Mouse (Mus musculus) lung, embryonic 14.5 days (tissue): ENCODE data around the gene Epo. TPM values are rescaled to one million over a fixed set of nuclear protein-coding genes. Genes with fewer than 3 reads are reported as not detected.

ENCODE experiments used
- ATAC-seq: fragments of 200-750 bp; cut with Nextera tagmentation; 2 replicates; pipeline ENCODE4 v1.8.0; 2017; ENCODE audit warnings: mild to moderate bottlenecking, moderate TSS enrichment, moderate library complexity; ENCODE audit not compliant: insufficient read depth
- DNase-seq: peaks from one replicate; pipeline ENCODE4 v3.0.0-alpha.2; 2015
- H3K27ac ChIP-seq: fragments of 300-500 bp; sonication (generic); 2 replicates; pipeline ENCODE4 v1.5.1; 2014; ENCODE audit warnings: low read depth, mild to moderate bottlenecking, moderate library complexity
- H3K27me3 ChIP-seq: fragments of 300-500 bp; sonication (generic); 2 replicates; pipeline ENCODE4 v1.6.1; 2014; ENCODE audit warnings: low read length, control low read depth; ENCODE audit not compliant: insufficient read depth
- H3K36me3 ChIP-seq: fragments of 300-500 bp; sonication (generic); 2 replicates; pipeline ENCODE4 v1.6.1; 2014; ENCODE audit warnings: control low read depth; ENCODE audit not compliant: insufficient read depth
- H3K4me1 ChIP-seq: fragments of 300-500 bp; sonication (generic); 2 replicates; pipeline ENCODE4 v1.6.1; 2014; ENCODE audit warnings: antibody characterized with exemption, control low read depth; ENCODE audit not compliant: insufficient read depth
- H3K4me2 ChIP-seq: fragments of 300-500 bp; sonication (generic); 2 replicates; pipeline ENCODE4 v1.6.1; 2014; ENCODE audit warnings: mild to moderate bottlenecking
- H3K4me3 ChIP-seq: fragments of 300-500 bp; sonication (generic); 2 replicates; pipeline ENCODE4 v1.5.1; 2014; ENCODE audit warnings: low read depth, low read length
- H3K9ac ChIP-seq: fragments of 300-500 bp; sonication (generic); 2 replicates; pipeline ENCODE4 v1.6.1; 2014
- H3K9me3 ChIP-seq: fragments of 300-500 bp; sonication (generic); 2 replicates; pipeline ENCODE4 v1.6.1; 2016; ENCODE audit warnings: low read depth, low read length, control low read depth
- CTCF ChIP-seq: IDR thresholded peaks from 2 replicates; pipeline ENCODE4 v1.5.1; 2016; ENCODE audit warnings: antibody characterized with exemption, low read depth
- WGBS: fragments of 180-500 bp; shearing (Covaris S2); extraction: QIAGEN DNeasy Blood & Tissue Kit; methylation state at CpG from one replicate; pipeline ENCODE4 v1.1.7; 2014; 5-methylcytosine and 5-hydroxymethylcytosine counted together
- polyA plus RNA-seq: library from polyadenylated mRNA; unstranded; fragments of >200 nt; fragmentation: Nextera tagmentation; extraction: Ambion mirVana; gene quantifications from 2 replicates; pipeline ENCODE4 v1.2.1, GENCODE M21; 2014

Gene Epo
- polyA plus RNA-seq, 1 experiment from 2014 or later, result 0.37 TPM

DNA sequence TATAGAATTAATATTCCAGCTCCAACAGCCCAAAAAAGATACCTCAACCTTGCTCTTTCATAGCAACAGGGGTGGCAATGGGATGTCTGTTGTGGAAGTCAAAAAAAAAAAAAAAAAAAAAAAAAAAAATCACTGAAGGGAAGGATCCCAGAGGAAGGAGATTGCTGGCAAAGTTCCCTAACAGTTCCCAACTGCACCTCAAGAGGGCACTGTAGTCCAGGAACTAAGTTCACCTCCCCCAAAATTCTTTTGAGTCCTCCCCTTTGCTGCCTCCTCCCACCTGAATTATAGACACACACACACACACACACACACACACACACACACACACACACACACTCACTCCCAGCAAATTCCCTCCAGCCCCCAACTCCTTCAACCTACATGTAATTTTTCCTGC is 51.9 kb downstream of the Epo start:
- ATAC-seq (no peak), DNase-seq (peak; percentile 96)
- Histone ChIP-seq H3K9ac (no peak overlapping the region), H3K9me3 (no peaks in the 10 kb centered on the region), H3K27ac (no peak overlapping the region), H3K27me3 (peaks cover 17% of the 10 kb centered on the region), H3K4me2 (no peak overlapping the region), H3K36me3 (no peaks in the 10 kb centered on the region), H3K4me1 (no peaks in the 10 kb centered on the region), H3K4me3 (no peak overlapping the region)
- peak; percentile 79 for TF ChIP-seq CTCF

DNA sequence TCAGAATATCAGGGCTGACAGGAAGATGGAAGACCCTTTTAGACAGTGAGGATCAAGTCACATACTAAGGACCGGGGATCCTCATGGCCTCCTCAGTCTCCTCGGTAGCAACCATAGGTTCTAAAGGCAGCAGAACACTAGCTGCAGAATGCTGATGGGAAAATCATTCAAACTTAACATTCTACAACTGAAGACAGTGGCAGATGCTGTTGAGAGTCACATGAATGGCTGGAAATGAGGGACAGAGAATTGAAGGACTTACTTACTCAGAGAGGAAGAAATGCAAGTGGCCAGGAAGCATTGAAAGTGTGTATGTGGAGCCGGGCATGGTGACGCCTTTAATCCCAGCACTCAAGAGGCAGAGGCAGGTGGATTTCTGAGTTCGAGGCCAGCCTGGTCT is 56.1 kb downstream of the Epo start, which contains the start of gene Zan:
TSS of gene Zan (minus strand) at position 101 of the 400 bp plus-strand sequence.
- no peaks in the 10 kb centered on the region for H3K9me3 ChIP-seq
- no peak within 1 kb of the TSS for H3K9ac ChIP-seq
- ATAC-seq (no peak), DNase-seq (no peak)
- no peak within 1 kb of the TSS for H3K4me3 ChIP-seq
- H3K4me2 ChIP-seq, result no peak within 1 kb of the TSS
- no peaks in the 10 kb centered on the region for H3K27me3 ChIP-seq
- H3K4me1 ChIP-seq, result no peaks in the 10 kb centered on the region; the same call in 1 of the 2 replicates
- H3K27ac ChIP-seq, result no peak within 1 kb of the TSS
- H3K36me3 ChIP-seq, result no peaks in the 10 kb centered on the region
- no peak for TF ChIP-seq CTCF
- WGBS, result 70% methylated on average over 5 of the region's 5 CpGs

DNA sequence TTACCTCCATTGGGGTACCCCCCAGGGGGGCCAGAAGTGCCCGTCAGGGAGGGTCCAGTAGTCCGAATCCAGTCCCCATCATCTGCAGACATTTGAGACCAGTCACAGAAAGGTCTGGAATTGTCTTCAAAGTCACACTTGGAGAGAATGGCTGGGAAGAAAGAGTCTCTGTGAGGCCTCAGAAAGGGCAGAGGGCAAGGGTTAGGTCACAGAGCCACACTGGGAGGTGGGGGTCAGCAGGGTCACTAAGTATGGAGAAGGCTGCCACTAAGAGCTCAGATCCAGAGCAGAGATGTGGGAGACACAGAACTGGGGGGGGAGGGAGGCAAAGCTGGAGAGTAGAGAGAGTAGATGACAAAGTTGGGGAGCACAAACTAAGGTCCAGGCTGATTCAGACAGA is 58.7 kb downstream of the Epo start:
- ATAC-seq (no peak), DNase-seq (no peak)
- Histone ChIP-seq H3K4me1 (no peaks in the 10 kb centered on the region; the same call in 1 of the 2 replicates), H3K9ac (no peak overlapping the region), H3K4me2 (no peak overlapping the region), H3K4me3 (no peak overlapping the region), H3K9me3 (no peaks in the 10 kb centered on the region), H3K36me3 (no peaks in the 10 kb centered on the region), H3K27me3 (no peaks in the 10 kb centered on the region), H3K27ac (no peak overlapping the region)
- 46% methylated on average over 2 of the region's 2 CpGs for WGBS
- no peak for TF ChIP-seq CTCF

DNA sequence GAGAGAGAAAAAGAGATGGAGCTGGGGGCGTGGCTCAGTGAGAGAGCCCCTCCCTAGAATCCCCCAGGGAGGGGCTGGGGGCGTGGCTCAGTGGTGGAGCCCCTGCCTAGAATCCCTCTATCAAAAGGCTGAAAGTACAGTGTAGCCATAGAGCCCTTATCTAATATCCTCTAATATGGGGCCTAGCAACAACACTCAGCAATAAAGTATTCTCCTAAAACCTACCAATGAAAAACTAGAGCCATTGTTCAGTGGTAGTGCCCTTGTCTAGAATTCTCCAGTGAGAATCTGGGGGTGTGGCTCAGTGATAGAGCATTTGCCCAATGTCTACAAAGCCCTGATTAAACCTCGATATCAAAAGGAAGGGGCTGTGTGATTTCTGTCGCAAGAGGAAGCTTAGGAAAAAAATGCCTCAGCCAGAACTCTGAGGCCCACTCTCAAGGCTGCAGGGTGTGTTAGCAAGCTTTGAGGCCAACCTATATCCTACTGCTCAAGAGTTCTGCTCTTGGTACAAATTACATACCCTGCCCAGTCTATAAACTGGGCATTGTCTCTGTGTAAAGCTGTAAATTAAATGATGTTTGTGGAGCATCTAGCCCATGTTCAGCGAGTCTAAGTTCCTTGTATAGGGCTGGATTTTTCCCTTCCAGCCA is 60.7 kb downstream of the Epo start:
- DNase-seq, result peak; percentile 28
- Histone ChIP-seq H3K9me3 (no peaks in the 10 kb centered on the region), H3K36me3 (no peaks in the 10 kb centered on the region), H3K4me1 (no peaks in the 10 kb centered on the region; the same call in 1 of the 2 replicates), H3K4me2 (no peak overlapping the region), H3K9ac (no peak overlapping the region), H3K27me3 (no peaks in the 10 kb centered on the region), H3K27ac (peak overlapping the region; percentile 14; the same call in 1 of the 2 replicates), H3K4me3 (no peak overlapping the region)
- TF ChIP-seq CTCF, result no peak
- peak; percentile 62; the same call in 1 of the 2 replicates for ATAC-seq
- WGBS, result 43% methylated on average over 5 of the region's 5 CpGs

DNA sequence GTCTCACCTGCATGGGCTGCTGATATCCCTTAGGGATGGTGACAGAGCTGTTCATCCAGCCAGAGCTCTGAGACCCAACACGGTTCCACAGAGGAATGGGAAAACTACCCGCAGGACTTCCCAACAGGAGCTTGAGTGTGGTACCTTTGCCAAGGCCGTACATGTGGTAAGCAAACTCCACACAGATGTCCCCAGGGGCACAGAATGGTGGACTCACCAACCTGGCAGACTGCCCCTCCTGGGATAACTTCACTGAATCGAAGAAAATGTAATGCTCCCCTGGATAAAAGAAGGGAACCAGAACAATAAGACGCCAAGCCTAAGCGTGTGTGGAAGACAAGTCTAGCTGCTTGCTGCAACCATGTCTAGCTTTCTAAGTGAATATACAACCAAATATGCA is 66.1 kb downstream of the Epo start:
- Histone ChIP-seq H3K4me1 (no peaks in the 10 kb centered on the region), H3K36me3 (no peaks in the 10 kb centered on the region)
- 90% methylated on average over 6 of the region's 6 CpGs for WGBS

DNA sequence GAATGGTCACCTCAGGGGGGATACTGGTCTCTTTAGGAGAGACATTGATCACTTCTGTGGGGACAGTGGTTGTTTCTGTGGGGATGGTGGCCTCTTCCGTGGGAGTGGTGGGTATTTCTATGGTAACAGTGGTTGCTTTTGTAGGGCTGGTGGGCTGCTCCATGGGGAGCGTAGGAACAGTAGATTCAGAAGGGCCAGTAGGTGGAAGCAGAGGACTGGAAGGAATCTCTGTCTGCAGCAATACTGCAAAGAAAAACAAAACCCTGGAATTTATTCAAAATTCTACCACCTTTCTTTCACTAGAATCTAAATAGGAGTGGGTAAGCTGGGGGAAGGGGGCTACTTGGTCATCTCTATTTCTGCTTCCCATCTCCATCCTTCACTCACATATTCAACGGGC is 68.0 kb downstream of the Epo start:
- Histone ChIP-seq H3K4me3 (no peak overlapping the region), H3K9ac (no peak overlapping the region), H3K4me1 (no peaks in the 10 kb centered on the region), H3K4me2 (no peak overlapping the region), H3K27ac (no peak overlapping the region), H3K36me3 (no peaks in the 10 kb centered on the region), H3K27me3 (no peaks in the 10 kb centered on the region), H3K9me3 (no peaks in the 10 kb centered on the region)
- TF ChIP-seq CTCF, result peak; percentile 54
- ATAC-seq (no peak), DNase-seq (peak; percentile 68)
- WGBS, result 41% methylated on average over 3 of the region's 3 CpGs

More for the DNA sequence above, 66.1 kb downstream of the Epo start:
- no peak overlapping the region for H3K4me3 ChIP-seq
- no peaks in the 10 kb centered on the region for H3K27me3 ChIP-seq
- ATAC-seq (no peak), DNase-seq (no peak)
- H3K4me2 ChIP-seq, result no peak overlapping the region
- no peak overlapping the region for H3K9ac ChIP-seq
- no peak for TF ChIP-seq CTCF
- H3K9me3 ChIP-seq, result no peaks in the 10 kb centered on the region
- no peak overlapping the region for H3K27ac ChIP-seq

DNA sequence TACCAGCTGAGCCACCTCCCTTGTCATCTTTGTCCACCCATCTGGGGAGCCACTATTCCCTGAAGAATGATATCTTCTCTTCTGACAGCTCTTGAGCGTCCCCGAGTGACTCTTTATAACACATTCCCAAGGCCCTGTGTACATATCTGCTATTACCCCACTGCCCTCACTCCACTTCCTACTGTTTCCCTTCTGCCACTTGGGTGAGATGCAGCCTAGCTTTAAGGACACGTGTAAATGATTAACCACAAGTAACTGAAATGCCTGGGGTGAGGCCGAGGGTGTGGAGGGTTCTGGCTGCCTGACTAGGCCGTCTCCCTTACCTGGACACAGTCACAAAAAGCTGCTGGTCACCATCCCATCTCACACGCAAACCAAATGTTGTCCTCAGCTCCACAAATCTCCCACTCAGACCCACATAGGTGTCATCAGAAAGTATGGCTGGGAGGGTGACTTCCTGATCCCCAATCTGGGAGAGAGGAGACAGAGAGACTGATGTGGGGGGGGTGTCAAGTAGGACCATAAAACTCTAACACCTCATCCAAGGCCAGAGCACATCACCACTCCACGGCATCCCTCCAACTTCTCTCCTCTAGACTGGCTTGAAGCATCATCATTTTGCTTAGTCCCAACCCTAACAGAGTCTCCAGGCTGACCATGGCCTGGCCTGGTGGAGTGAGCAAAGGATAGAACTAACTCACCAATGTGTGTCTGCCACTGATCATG is 77.0 kb downstream of the Epo start:
- Histone ChIP-seq H3K4me3 (no peak overlapping the region), H3K36me3 (no peaks in the 10 kb centered on the region), H3K27me3 (no peaks in the 10 kb centered on the region), H3K27ac (peak overlapping the region; percentile 2; the same call in 1 of the 2 replicates), H3K4me1 (no peaks in the 10 kb centered on the region), H3K9ac (no peak overlapping the region), H3K4me2 (no peak overlapping the region), H3K9me3 (no peaks in the 10 kb centered on the region)
- TF ChIP-seq CTCF, result peak; percentile 30; the same call in 1 of the 2 replicates
- peak; percentile 69 for DNase-seq
- peak; percentile 81 for ATAC-seq
- 38% methylated on average over 7 of the region's 7 CpGs for WGBS
